Mouse (Mus musculus): Measurements from ENCODE around the gene Rnf225. TPM values are rescaled to one million over a fixed set of nuclear protein-coding genes. Genes with fewer than 3 reads are reported as not detected.

The Rnf225 gene
- polyA plus RNA-seq, 1 experiment = 0.47 TPM

DNA sequence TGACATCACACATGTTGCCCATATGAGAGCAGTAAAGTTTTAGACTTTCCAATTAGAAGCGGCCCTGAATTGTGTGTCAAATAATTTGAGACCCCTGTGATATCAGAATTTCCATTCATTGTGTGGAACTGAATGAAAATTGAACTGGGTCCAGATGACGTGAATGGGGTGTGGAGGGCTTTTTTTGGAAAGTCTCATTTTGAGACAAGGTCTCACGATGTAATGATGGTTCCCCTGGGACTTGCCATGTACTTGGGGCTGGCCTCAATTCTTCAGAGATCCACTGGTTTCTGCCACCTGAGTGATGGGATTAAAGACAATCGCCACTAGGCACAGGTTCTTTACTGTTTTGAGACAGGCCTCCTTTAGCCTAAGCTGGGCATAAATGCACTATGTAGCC, 13.4 kb downstream of the Rnf225 start:
- 83% methylated on average over 4 of the region's 4 CpGs for WGBS
- H3K27ac ChIP-seq (ENCODE audit: control insufficient read depth, insufficient read depth, low read depth, low read length, poor library complexity) = no peak overlapping the region
- TF ChIP-seq CTCF (IDR thresholded peaks at IDR 0.05; ENCODE audit: control insufficient read depth, insufficient read depth, low read length) (no peak), POLR2A (IDR thresholded peaks at IDR 0.05; ENCODE audit: borderline replicate concordance, control insufficient read depth, low read depth, low read length) (no peak)
- H3K4me3 ChIP-seq (replicated peaks; ENCODE audit: control insufficient read depth, low read depth, low read length) = no peak overlapping the region
- no peaks in the 10 kb centered on the region for H3K4me1 ChIP-seq (ENCODE audit: control insufficient read depth, insufficient read depth, low read length)

DNA sequence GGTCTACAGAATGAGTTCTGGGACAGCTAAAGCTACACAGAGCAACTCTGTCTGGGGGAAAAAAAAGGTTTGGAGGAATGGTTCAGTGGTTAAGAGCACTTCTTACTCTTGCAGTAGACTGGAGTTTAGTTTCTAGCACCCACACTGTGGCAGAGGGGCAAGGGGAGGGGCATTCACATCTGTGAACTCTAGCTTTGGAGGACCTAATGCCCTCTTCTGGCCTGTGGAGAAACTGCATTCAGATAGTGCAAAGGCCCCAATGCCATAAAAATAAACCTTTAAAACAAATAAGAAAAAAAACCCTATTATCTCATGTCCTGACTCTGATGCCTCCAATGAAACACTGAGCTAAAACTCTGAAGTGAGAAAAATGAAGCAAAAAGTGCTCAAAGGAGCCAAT, 16.3 kb downstream of the Rnf225 start:
- Histone ChIP-seq H3K4me3 (replicated peaks; ENCODE audit: control insufficient read depth, low read depth, low read length) (no peak overlapping the region), H3K4me1 (ENCODE audit: control insufficient read depth, insufficient read depth, low read length) (no peaks in the 10 kb centered on the region), H3K27ac (ENCODE audit: control insufficient read depth, insufficient read depth, low read depth, low read length, poor library complexity) (no peak overlapping the region)
- TF ChIP-seq POLR2A (IDR thresholded peaks at IDR 0.05; ENCODE audit: borderline replicate concordance, control insufficient read depth, low read depth, low read length) = no peak
- TF ChIP-seq CTCF (IDR thresholded peaks at IDR 0.05; ENCODE audit: control insufficient read depth, insufficient read depth, low read length) = peak; percentile 40; the same call in 1 of the 2 replicates

DNA sequence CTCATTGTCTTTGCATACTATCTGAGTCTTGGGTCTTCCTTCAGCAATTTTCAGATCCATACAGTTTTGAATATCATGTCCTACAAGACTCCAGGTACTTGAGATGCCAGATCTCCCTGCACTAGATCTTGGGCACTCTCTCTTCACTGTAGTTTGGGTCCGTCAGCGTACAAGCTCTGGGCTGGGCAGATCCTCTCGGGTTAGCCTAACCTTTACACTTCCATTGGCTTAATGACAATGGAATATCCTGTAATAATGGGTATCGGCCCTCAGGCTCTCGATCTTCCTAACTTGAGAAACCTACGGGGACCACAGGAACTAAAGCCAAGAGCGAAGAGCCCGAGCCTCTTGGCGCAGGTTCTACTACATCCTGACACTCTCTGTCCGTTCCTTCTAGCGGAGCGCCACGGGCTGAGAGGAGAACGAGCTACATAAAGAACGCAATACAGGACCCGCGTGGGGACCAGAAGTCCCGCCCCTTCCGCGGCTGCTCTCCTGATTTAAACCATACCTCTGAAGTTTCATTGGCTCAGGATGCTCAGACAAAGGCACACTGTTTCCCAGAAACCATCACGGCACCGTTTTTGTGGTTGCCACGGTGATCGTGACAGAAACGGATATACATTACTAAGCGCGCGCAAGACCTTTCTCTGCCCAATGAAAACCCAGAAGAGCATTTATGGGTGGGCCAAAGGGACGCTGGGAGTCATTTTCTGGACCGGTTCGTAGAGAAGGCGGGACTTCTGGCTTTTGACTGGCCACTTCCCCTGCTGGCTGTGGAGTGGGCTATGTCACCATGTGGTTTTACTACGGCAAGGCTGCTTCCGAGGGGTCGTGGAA, 22.0 kb downstream of the Rnf225 start:
- TF ChIP-seq POLR2A (IDR thresholded peaks at IDR 0.05; ENCODE audit: borderline replicate concordance, control insufficient read depth, low read depth, low read length) = peak; percentile 64; the same call in 1 of the 2 replicates
- TF ChIP-seq CTCF (IDR thresholded peaks at IDR 0.05; ENCODE audit: control insufficient read depth, insufficient read depth, low read length) = no peak
- 8% methylated on average over 35 of the region's 35 CpGs for WGBS
- H3K4me1 ChIP-seq (ENCODE audit: control insufficient read depth, insufficient read depth, low read length) = peaks cover 2% of the 10 kb centered on the region; the same call in 1 of the 2 replicates
- H3K27ac ChIP-seq (ENCODE audit: control insufficient read depth, insufficient read depth, low read depth, low read length, poor library complexity) = peak overlapping the region; percentile 43
- H3K4me3 ChIP-seq (replicated peaks; ENCODE audit: control insufficient read depth, low read depth, low read length) = peak overlapping the region; percentile 88

- TF ChIP-seq POLR2A (IDR thresholded peaks at IDR 0.05; ENCODE audit: borderline replicate concordance, control insufficient read depth, low read depth, low read length) = no peak
- TF ChIP-seq CTCF (IDR thresholded peaks at IDR 0.05; ENCODE audit: control insufficient read depth, insufficient read depth, low read length) = no peak
- Histone ChIP-seq H3K27ac (ENCODE audit: control insufficient read depth, insufficient read depth, low read depth, low read length, poor library complexity) (peak overlapping the region; percentile 43), H3K4me1 (ENCODE audit: control insufficient read depth, insufficient read depth, low read length) (peaks cover 2% of the 10 kb centered on the region; the same call in 1 of the 2 replicates), H3K4me3 (replicated peaks; ENCODE audit: control insufficient read depth, low read depth, low read length) (peak overlapping the region; percentile 88)
- WGBS = 2% methylated on average over 16 of the region's 16 CpGs
These were observed 22.6 kb downstream of the Rnf225 start for GRCm38 (mm10) chr7:12949872-12950229.

DNA sequence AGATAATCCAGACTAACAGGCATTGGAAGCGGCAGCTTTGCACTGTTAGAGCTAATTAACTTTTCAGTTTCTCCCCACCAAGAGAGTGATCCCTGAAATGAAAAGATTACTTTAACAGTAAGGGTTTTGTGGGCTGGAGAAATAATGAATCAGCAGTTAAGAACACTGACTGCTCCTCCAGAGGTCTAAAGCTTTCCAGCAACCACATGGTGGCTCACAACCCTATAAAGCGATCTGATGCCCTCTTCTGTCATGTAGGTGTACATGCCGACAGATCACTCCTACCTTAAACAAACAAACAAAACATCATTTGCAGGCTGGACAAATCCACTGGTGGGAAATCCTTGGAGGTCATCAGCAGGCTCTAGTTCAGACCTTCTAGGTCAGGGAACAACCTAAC, 27.7 kb downstream of the Rnf225 start:
- 7% methylated on average over 3 of the region's 3 CpGs for WGBS
- H3K4me3 ChIP-seq (replicated peaks; ENCODE audit: control insufficient read depth, low read depth, low read length) = no peak overlapping the region
- no peak for TF ChIP-seq POLR2A (IDR thresholded peaks at IDR 0.05; ENCODE audit: borderline replicate concordance, control insufficient read depth, low read depth, low read length)
- TF ChIP-seq CTCF (IDR thresholded peaks at IDR 0.05; ENCODE audit: control insufficient read depth, insufficient read depth, low read length) = no peak
- no peak overlapping the region for H3K27ac ChIP-seq (ENCODE audit: control insufficient read depth, insufficient read depth, low read depth, low read length, poor library complexity)
- H3K4me1 ChIP-seq (ENCODE audit: control insufficient read depth, insufficient read depth, low read length) = peaks cover 2% of the 10 kb centered on the region; the same call in 1 of the 2 replicates

DNA sequence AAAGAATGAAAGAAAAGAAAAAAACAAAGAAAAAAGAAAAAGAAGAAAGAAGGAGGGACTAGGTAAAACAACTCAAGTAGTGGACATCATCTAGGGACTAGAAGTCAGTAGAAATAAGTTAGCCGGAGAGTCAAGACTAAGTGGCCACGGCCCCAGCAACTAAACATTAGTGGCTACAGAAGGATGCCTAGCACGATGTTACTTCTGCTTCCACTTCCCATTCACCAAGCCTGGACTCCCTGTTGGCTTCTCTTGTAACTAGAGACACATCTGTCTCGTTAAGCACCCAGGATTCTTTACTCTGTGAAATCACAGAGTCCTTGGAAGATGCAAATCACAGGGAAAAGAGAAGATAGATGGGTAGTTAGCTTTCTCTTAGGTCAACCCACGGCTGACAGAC, 30.3 kb downstream of the Rnf225 start:
- H3K27ac ChIP-seq (ENCODE audit: control insufficient read depth, insufficient read depth, low read depth, low read length, poor library complexity) = no peak overlapping the region
- TF ChIP-seq POLR2A (IDR thresholded peaks at IDR 0.05; ENCODE audit: borderline replicate concordance, control insufficient read depth, low read depth, low read length) = no peak
- TF ChIP-seq CTCF (IDR thresholded peaks at IDR 0.05; ENCODE audit: control insufficient read depth, insufficient read depth, low read length) = no peak
- WGBS = 53% methylated on average over 5 of the region's 5 CpGs
- no peak overlapping the region for H3K4me3 ChIP-seq (replicated peaks; ENCODE audit: control insufficient read depth, low read depth, low read length)
- no peaks in the 10 kb centered on the region for H3K4me1 ChIP-seq (ENCODE audit: control insufficient read depth, insufficient read depth, low read length)

GRCm38 (mm10) chr7:12958948-12959347, 31.7 kb downstream of the Rnf225 start:
- Histone ChIP-seq H3K4me3 (replicated peaks; ENCODE audit: control insufficient read depth, low read depth, low read length) (no peak overlapping the region), H3K4me1 (ENCODE audit: control insufficient read depth, insufficient read depth, low read length) (no peaks in the 10 kb centered on the region), H3K27ac (ENCODE audit: control insufficient read depth, insufficient read depth, low read depth, low read length, poor library complexity) (no peak overlapping the region)
- TF ChIP-seq POLR2A (IDR thresholded peaks at IDR 0.05; ENCODE audit: borderline replicate concordance, control insufficient read depth, low read depth, low read length) = no peak
- WGBS = 60% methylated on average over 4 of the region's 4 CpGs

- Histone ChIP-seq H3K4me1 (ENCODE audit: control insufficient read depth, insufficient read depth, low read length) (no peaks in the 10 kb centered on the region), H3K4me3 (replicated peaks; ENCODE audit: control insufficient read depth, low read depth, low read length) (no peak overlapping the region), H3K27ac (ENCODE audit: control insufficient read depth, insufficient read depth, low read depth, low read length, poor library complexity) (no peak overlapping the region)
- TF ChIP-seq POLR2A (IDR thresholded peaks at IDR 0.05; ENCODE audit: borderline replicate concordance, control insufficient read depth, low read depth, low read length) (no peak), CTCF (IDR thresholded peaks at IDR 0.05; ENCODE audit: control insufficient read depth, insufficient read depth, low read length) (no peak)
- 66% methylated on average over 4 of the region's 4 CpGs for WGBS
These were observed 32.5 kb downstream of the Rnf225 start for GRCm38 (mm10) chr7:12959718-12960117.
